Mouse (Mus musculus): ENCODE data around the gene Retnla. TPM values are rescaled to one million over a fixed set of nuclear protein-coding genes. Genes with fewer than 3 reads are reported as not detected.
"Not testable (repeated sequence)": the region's sequence is repeated elsewhere in the genome, so short reads cannot be mapped to it uniquely, and the experiment has no call there.

Gene Retnla
- polyA plus RNA-seq, 1 experiment from 2014 or later = 22.5 TPM

DNA sequence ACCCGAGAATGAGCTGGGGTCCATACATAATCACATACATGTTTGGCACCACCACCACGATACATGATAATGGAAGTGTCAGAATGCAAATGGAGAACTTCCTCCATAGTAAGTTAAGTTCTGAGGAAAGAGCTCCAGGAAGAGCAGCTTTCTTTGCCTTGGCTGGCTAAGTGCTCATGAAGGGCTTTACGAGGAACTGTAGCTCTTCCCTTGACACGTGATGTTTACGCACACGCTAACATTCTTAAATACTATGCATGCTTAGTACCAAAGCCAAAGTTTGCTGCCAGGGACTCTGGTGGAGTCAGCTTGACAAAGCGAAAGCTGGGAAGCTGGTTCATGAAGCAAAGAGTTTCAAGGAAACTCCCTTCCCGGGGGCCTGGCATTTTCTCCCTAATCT is 10.3 kb upstream of the Retnla start:
- Histone ChIP-seq H3K4me2 (no peak overlapping the region), H3K4me1 (no peaks in the 10 kb centered on the region), H3K9ac (no peak overlapping the region), H3K9me3 (no peaks in the 10 kb centered on the region), H3K27me3 (no peaks in the 10 kb centered on the region), H3K36me3 (no peaks in the 10 kb centered on the region), H3K27ac (no peak overlapping the region), H3K4me3 (no peak overlapping the region)
- no peak for ATAC-seq (ENCODE audit: borderline replicate concordance, extremely low read depth, low FRiP score, low TSS enrichment)
- 68% methylated on average over 8 of the region's 8 CpGs for WGBS

DNA sequence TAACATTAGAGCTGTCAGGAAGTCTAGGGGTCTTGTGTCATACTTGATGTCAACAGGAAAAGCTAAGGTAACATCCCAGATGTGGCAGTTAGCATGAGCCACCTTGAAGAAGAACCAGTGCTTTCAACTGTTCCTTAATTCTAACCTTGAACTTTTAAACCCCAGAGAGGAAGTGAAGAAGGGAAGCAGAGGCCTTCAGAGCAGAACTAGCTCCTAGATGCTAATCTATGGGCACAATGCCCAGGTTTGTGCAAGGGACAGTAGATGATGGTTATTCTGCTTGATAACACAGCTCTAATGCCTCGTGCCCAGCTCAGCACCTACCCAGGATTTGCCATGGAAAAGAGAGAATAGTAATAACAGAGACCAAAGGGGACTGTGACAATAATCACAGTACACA is 8.7 kb upstream of the Retnla start:
- not testable (repeated sequence) for H3K9ac ChIP-seq; H3K27ac ChIP-seq; H3K36me3 ChIP-seq; H3K9me3 ChIP-seq; H3K4me3 ChIP-seq; H3K27me3 ChIP-seq; H3K4me1 ChIP-seq; H3K4me2 ChIP-seq; ATAC-seq (ENCODE audit: borderline replicate concordance, extremely low read depth, low FRiP score, low TSS enrichment)
- WGBS = 48% methylated on average over 1 of the region's 1 CpGs

- no peaks in the 10 kb centered on the region for H3K36me3 ChIP-seq
- no peak overlapping the region for H3K27ac ChIP-seq
- ATAC-seq (ENCODE audit: borderline replicate concordance, extremely low read depth, low FRiP score, low TSS enrichment) = no peak
- H3K9me3 ChIP-seq = no peaks in the 10 kb centered on the region
- WGBS = 82% methylated on average over 4 of the region's 4 CpGs
- H3K4me3 ChIP-seq = no peak overlapping the region
- no peaks in the 10 kb centered on the region for H3K27me3 ChIP-seq
- no peak overlapping the region for H3K9ac ChIP-seq
- no peak overlapping the region for H3K4me2 ChIP-seq
- no peaks in the 10 kb centered on the region for H3K4me1 ChIP-seq
These were observed 1.5 kb downstream of the Retnla start for GRCm38 (mm10) chr16:48843671-48844386.

- not testable (repeated sequence) for H3K27me3 ChIP-seq; H3K4me2 ChIP-seq; H3K4me3 ChIP-seq; H3K9me3 ChIP-seq; H3K4me1 ChIP-seq; ATAC-seq (ENCODE audit: borderline replicate concordance, extremely low read depth, low FRiP score, low TSS enrichment); H3K27ac ChIP-seq; H3K9ac ChIP-seq; H3K36me3 ChIP-seq
- 86% methylated on average over 1 of the region's 1 CpGs for WGBS
These were observed 22.7 kb downstream of the Retnla start for GRCm38 (mm10) chr16:48865004-48865403.

- Histone ChIP-seq H3K27ac (no peak overlapping the region), H3K9me3 (no peaks in the 10 kb centered on the region), H3K4me1 (no peaks in the 10 kb centered on the region), H3K36me3 (no peaks in the 10 kb centered on the region), H3K27me3 (no peaks in the 10 kb centered on the region), H3K4me3 (no peak overlapping the region), H3K9ac (no peak overlapping the region), H3K4me2 (no peak overlapping the region)
- WGBS = 66% methylated on average over 2 of the region's 2 CpGs
- no peak for ATAC-seq (ENCODE audit: borderline replicate concordance, extremely low read depth, low FRiP score, low TSS enrichment)
These were observed 25.3 kb downstream of the Retnla start for GRCm38 (mm10) chr16:48867690-48868089.

GRCm38 (mm10) chr16:48868663-48869062 is 26.3 kb downstream of the Retnla start:
- Histone ChIP-seq H3K27me3 (no peaks in the 10 kb centered on the region), H3K4me2 (no peak overlapping the region), H3K9ac (no peak overlapping the region), H3K9me3 (no peaks in the 10 kb centered on the region), H3K4me3 (no peak overlapping the region), H3K4me1 (no peaks in the 10 kb centered on the region), H3K36me3 (no peaks in the 10 kb centered on the region), H3K27ac (no peak overlapping the region)
- WGBS = 38% methylated on average over 1 of the region's 1 CpGs
- no peak for ATAC-seq (ENCODE audit: borderline replicate concordance, extremely low read depth, low FRiP score, low TSS enrichment)

DNA sequence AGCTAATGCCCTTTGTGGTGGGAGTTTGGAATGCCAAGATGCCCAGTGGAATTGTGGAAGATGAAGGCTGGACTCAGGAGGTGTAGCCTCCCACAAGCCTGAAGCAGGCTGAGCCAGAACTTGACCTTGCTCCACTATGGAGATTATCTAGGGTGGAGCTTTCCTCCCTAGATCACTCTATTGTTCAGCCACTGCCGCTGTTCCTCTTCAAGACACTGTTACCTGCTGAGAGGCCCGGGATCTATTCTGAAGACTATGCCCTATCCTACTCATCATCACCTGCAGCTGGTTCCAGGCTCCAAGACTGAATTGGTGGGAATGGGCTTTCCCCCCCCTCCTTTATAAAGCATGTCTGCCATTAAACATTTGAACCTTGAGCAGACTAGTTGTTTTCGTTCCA is 27.3 kb downstream of the Retnla start:
- Histone ChIP-seq H3K4me1 (no peaks in the 10 kb centered on the region), H3K9me3 (no peaks in the 10 kb centered on the region), H3K4me3 (no peak overlapping the region), H3K27me3 (no peaks in the 10 kb centered on the region), H3K36me3 (no peaks in the 10 kb centered on the region), H3K27ac (no peak overlapping the region), H3K9ac (no peak overlapping the region), H3K4me2 (no peak overlapping the region)
- 67% methylated on average over 3 of the region's 3 CpGs for WGBS
- ATAC-seq (ENCODE audit: borderline replicate concordance, extremely low read depth, low FRiP score, low TSS enrichment) = no peak

- 84% methylated on average over 1 of the region's 1 CpGs for WGBS
- no peak overlapping the region for H3K9ac ChIP-seq
These were observed 29.4 kb downstream of the Retnla start for GRCm38 (mm10) chr16:48871754-48872153.

DNA sequence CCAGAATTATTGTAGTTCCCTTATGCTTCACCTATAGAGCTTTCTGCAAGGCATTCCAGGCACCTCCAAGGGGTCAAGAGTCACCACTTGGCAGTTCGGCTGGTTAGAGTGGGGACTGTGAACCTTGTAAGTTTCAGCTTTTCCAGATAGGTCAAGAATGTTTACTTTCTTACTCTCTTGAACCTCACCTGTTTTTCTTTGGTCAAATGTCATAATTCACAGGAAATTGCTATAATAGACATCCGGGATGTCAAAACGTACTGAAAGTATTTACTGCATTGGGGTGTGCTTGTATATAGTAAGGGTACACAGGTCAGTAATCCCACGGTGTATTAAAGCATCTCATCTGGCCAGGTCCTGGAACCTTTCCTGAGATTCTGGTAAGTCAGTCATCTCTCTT is 30.0 kb downstream of the Retnla start, which contains the start of gene Retnlg:
Retnlg (plus strand) TSS at position 301 of the 400 bp plus-strand sequence.
- no peak for ATAC-seq (ENCODE audit: borderline replicate concordance, extremely low read depth, low FRiP score, low TSS enrichment)
- Histone ChIP-seq H3K9me3 (no peaks in the 10 kb centered on the region), H3K4me2 (no peak within 1 kb of the TSS), H3K36me3 (no peaks in the 10 kb centered on the region), H3K4me1 (no peaks in the 10 kb centered on the region), H3K27ac (no peak within 1 kb of the TSS), H3K9ac (no peak within 1 kb of the TSS), H3K4me3 (no peak within 1 kb of the TSS), H3K27me3 (no peaks in the 10 kb centered on the region)
- 43% methylated on average over 4 of the region's 4 CpGs for WGBS

More at GRCm38 (mm10) chr16:48871754-48872153, 29.4 kb downstream of the Retnla start:
- Histone ChIP-seq H3K4me3 (no peak overlapping the region), H3K27me3 (no peaks in the 10 kb centered on the region), H3K27ac (no peak overlapping the region), H3K4me2 (no peak overlapping the region), H3K9me3 (no peaks in the 10 kb centered on the region), H3K36me3 (no peaks in the 10 kb centered on the region), H3K4me1 (no peaks in the 10 kb centered on the region)
- ATAC-seq (ENCODE audit: borderline replicate concordance, extremely low read depth, low FRiP score, low TSS enrichment) = no peak

- H3K27ac ChIP-seq = no peak overlapping the region
- ATAC-seq (ENCODE audit: borderline replicate concordance, extremely low read depth, low FRiP score, low TSS enrichment) = no peak
These were observed 48.4 kb downstream of the Retnla start for GRCm38 (mm10) chr16:48890733-48891132.

More at GRCm38 (mm10) chr16:48890733-48891132, 48.4 kb downstream of the Retnla start:
- H3K9ac ChIP-seq = no peak overlapping the region
- no peaks in the 10 kb centered on the region for H3K27me3 ChIP-seq
- no peak overlapping the region for H3K4me3 ChIP-seq
- no peaks in the 10 kb centered on the region for H3K36me3 ChIP-seq
- H3K9me3 ChIP-seq = no peaks in the 10 kb centered on the region
- H3K4me1 ChIP-seq = no peaks in the 10 kb centered on the region
- no peak overlapping the region for H3K4me2 ChIP-seq
- 31% methylated on average over 2 of the region's 2 CpGs for WGBS
